Mouse (Mus musculus) left cerebral cortex, postnatal 10 days (tissue): ENCODE results near the gene Gm8922. TPM values are rescaled to one million over a fixed set of nuclear protein-coding genes. Genes with fewer than 3 reads are reported as not detected.
"Not testable (repeated sequence)": the region's sequence is repeated elsewhere in the genome, so short reads cannot be mapped to it uniquely, and the experiment has no call there.

Source experiments
- DNase-seq, 2 experiments: peaks; one replicate each; pipeline ENCODE4 v3.0.0; 2021 to 2022; ENCODE audit warnings: low spot score in 2 of 2, mixed read lengths in 1 of 2; ENCODE audit errors: extremely low spot score in 1 of 2
- intact Hi-C: fragments of 180-260 bp; cut with DNase I; formaldehyde crosslinking; loops from one replicate; pipeline ENCODE4 v1.15.1; 2025
- total RNA-seq, 2 experiments: library from RNA; stranded (reverse); gene quantifications; 2 replicates each; pipeline ENCODE4 v1.2.3; 2021

Gene Gm8922
- total RNA-seq, result not detected

DNA sequence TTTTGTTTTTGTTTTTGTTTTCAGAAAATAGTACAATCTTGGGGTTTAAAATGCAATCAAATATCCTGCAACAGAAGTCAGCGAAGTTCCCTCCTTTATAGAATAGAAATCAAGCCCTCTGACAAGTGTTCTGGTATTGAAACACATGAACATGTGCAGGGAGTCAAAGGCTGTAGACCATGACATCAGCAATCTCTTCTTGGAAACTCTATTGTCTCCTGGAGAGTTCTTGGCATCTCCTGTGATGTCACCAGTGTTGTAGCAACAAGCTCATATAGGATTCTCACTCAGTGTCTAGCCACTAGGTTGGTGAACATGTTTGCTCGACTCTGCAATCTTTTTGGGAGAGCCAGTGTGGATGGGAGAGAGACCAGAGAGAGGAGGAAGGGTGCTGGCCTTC is at the start of gene Gm8922:
Gene Gm8922 (plus strand): TSS at position 301 of the 400 bp plus-strand sequence.
- intact Hi-C loops, DNase-seq: not testable (repeated sequence)

Other genes starting within 250 kb of the Gm8922 start
- not detected for gene Gm8906, start 179.3 kb upstream of the Gm8922 start, total RNA-seq
- gene Gm6460, start 87.0 kb upstream of the Gm8922 start, total RNA-seq, result not detected
- gene Gm8926, start 88.6 kb downstream of the Gm8922 start, total RNA-seq, result not detected
- not detected for gene Gm6465, start 163.6 kb downstream of the Gm8922 start, total RNA-seq
- not detected for gene 4933402N22Rik, start 236.1 kb downstream of the Gm8922 start, total RNA-seq